In genomic region chr5:66147313-66147712, GRCm38 (mm10) we compare ENCODE assay signal across 21 mouse cellular contexts. TPM values are rescaled to one million over a fixed set of nuclear protein-coding genes. Genes with fewer than 3 reads are reported as not detected.
A peak's percentile ranks its signal among the peaks of the same experiment; 100 is the strongest.
DNase-seq lines count a peak whose midpoint lies in the region; ATAC-seq and TF ChIP-seq lines count a peak whose summit lies in the region.
"Had no signal": no experiment of that assay in that cellular context is flagged by ENCODE, and none has a peak within 500 bp of the region (broad histone marks: within the 10 kb centered on the region; RNA-seq: fewer than 3 reads in every experiment).

No protein-coding gene starts in this region.

- no peaks in the 10 kb centered on the region for H3K27me3 ChIP-seq in CH12.LX (replicated peaks)

- H3K27ac ChIP-seq in CH12.LX (ENCODE audit: insufficient read depth, low read depth), result peak overlapping the region; percentile 21
- H3K27ac ChIP-seq: embryonic facial prominence, embryonic 15.5 days; forebrain, embryonic 10.5 days; forebrain, embryonic 15.5 days; heart, adult 2 months; heart, embryonic 15.5 days; hindbrain, embryonic 15.5 days had no signal

- H3K9ac ChIP-seq in CH12.LX (ENCODE audit: insufficient read depth, low read depth), result no peak overlapping the region
- H3K9ac ChIP-seq: embryonic facial prominence, embryonic 15.5 days; forebrain, embryonic 15.5 days; heart, embryonic 15.5 days; hindbrain, embryonic 15.5 days had no signal

- dilution Hi-C loops in CH12.LX (cut with MboI; ENCODE audit: extremely low pct_ligation_motif_present, extremely low pct_unique_long_range_greater_than_20kb, low sequenced_read_pairs), result no loop called here

- DNase-seq in lung, postnatal 36 days, result peak; percentile 50
- no peak for DNase-seq in lung, postnatal 14 days
- no peak for DNase-seq in CH12.LX (ENCODE audit: extremely low read depth)
- no peak for DNase-seq in retina, embryonic 14.5 days (ENCODE audit: low spot score)
- DNase-seq in cerebellum, adult 18-20 months, result no peak
- no peak for DNase-seq in Muller cell, postnatal 12 days (ENCODE audit: inconsistent ontology term)
- DNase-seq: adrenal gland, postnatal 14 days; cerebellum, adult 2 months; cerebellum, postnatal 10 days; embryo, embryonic 11 days; heart, adult 2 months; heart, postnatal 14 days had no signal

- no peak for TF ChIP-seq POLR2A in CH12.LX (IDR thresholded peaks at IDR 0.05; ENCODE audit: low read depth, low read length)

- no peak for TF ChIP-seq RAD21 in CH12.LX (IDR thresholded peaks at IDR 0.05; ENCODE audit: low read depth, low read length)

- peak; percentile 45 for ATAC-seq in megakaryocyte, adult 5-6 weeks (ENCODE audit: poor library complexity, severe bottlenecking)
- ATAC-seq: forebrain, embryonic 15.5 days; intestine, embryonic 16.5 days had no signal

- no peak overlapping the region for H3K4me3 ChIP-seq in CH12.LX (replicated peaks in 1 of 3; ENCODE audit: low read depth in 2 of 3, low read length in 2 of 3, poor library complexity in 1 of 3)
- H3K4me3 ChIP-seq: embryonic facial prominence, embryonic 15.5 days; erythroblast, embryonic 14.5 days; forebrain, embryonic 10.5 days; forebrain, embryonic 15.5 days; heart, adult 2 months; heart, embryonic 15.5 days; hindbrain, embryonic 15.5 days had no signal

- TF ChIP-seq CTCF in CH12.LX (conservative IDR thresholded peaks at IDR 0.05 in 1 of 2, IDR thresholded peaks at IDR 0.05 in 1 of 2; ENCODE audit: low read depth in 2 of 2, low read length in 2 of 2), result no peak

- peaks cover 54% of the 10 kb centered on the region for H3K79me2 ChIP-seq in CH12.LX (replicated peaks; ENCODE audit: control insufficient read depth, extremely low read depth, insufficient read depth, poor library complexity, severe bottlenecking)

- H3K9me3 ChIP-seq in CH12.LX (replicated peaks; ENCODE audit: low read length), result no peaks in the 10 kb centered on the region
- H3K9me3 ChIP-seq: embryonic facial prominence, embryonic 15.5 days; forebrain, embryonic 10.5 days; forebrain, embryonic 15.5 days; heart, embryonic 15.5 days; hindbrain, embryonic 15.5 days had no signal

- in situ Hi-C loops in CH12.LX (cut with MboI; ENCODE audit: low pct_ligation_motif_present, low pct_unique_long_range_greater_than_20kb, low sequenced_read_pairs), result no loop called here

- no peaks in the 10 kb centered on the region for H3K36me3 ChIP-seq in CH12.LX (replicated peaks in 1 of 2; ENCODE audit: control insufficient read depth in 1 of 2, insufficient read depth in 1 of 2, low read length in 1 of 2)
- H3K36me3 ChIP-seq: embryonic facial prominence, embryonic 15.5 days; forebrain, embryonic 10.5 days; forebrain, embryonic 15.5 days; heart, embryonic 15.5 days; hindbrain, embryonic 15.5 days had no signal

- peaks cover 15 to 28% of the 10 kb centered on the region in 2 experiments for H3K4me1 ChIP-seq in CH12.LX (ENCODE audit: control insufficient read depth in 1 of 2, insufficient read depth in 2 of 2)

- 0 out of 2 replicates have a peak, but pooled peaks have one; percentile 31 for TF ChIP-seq EP300 in CH12.LX (IDR thresholded peaks at IDR 0.05; ENCODE audit: low read length)

- no peak overlapping the region for H3K4me2 ChIP-seq in CH12.LX (ENCODE audit: insufficient read depth, low read depth, poor library complexity, severe bottlenecking)
- H3K4me2 ChIP-seq: embryonic facial prominence, embryonic 15.5 days; forebrain, embryonic 15.5 days; heart, embryonic 11.5 days; heart, embryonic 15.5 days; hindbrain, embryonic 15.5 days had no signal

TF ChIP-seq in CH12.LX, 34 proteins besides CTCF, POLR2A, EP300 and RAD21:
- TF ChIP-seq KAT2A (IDR thresholded peaks at IDR 0.05; ENCODE audit: insufficient replicate concordance, low read length) (no peak), ZNF384 (IDR thresholded peaks at IDR 0.05; ENCODE audit: low read depth, low read length) (peak; percentile 73), BHLHE40 (IDR thresholded peaks at IDR 0.05; ENCODE audit: low read depth, low read length) (peak; percentile 34; the same call in 1 of the 2 replicates), IRF4 (IDR thresholded peaks at IDR 0.05; ENCODE audit: low read depth, low read length) (0 out of 2 replicates have a peak, but pooled peaks have one; percentile 14), TCF12 (IDR thresholded peaks at IDR 0.05; ENCODE audit: low read depth, low read length) (no peak)

RNA-seq across cellular contexts. Expression of gene Rbm47, which starts 25.6 kb away (rescaled TPM):
- total RNA-seq in CH12.LX (2012; rRNA removed) (9.2 and 11.3 TPM in 2 replicates), CH12.LX (2014; rRNA removed) (0.08 and 0.43 TPM in 2 replicates)
- 0.91 and 1.1 TPM in 2 replicates for polyA plus RNA-seq in CH12.LX (2012; ENCODE audit: insufficient read length, low read depth)
- 27.2 and 30.2 TPM in 2 replicates for total RNA-seq in megakaryocyte, adult 5-6 weeks (2015)
- 13.3 and 21.3 TPM in 2 replicates for total RNA-seq in megakaryocyte, adult 5-6 weeks (2017)
